Mouse (Mus musculus) kidney, adult 2 months (tissue): ENCODE measurements at regions not wholly inside any gene's neighbourhood (a gene's known extent, or its start where the extent isn't known, plus 50 kb on each side); places are given as distances from the start of the nearest gene placed in this dataset.
A peak's percentile ranks its signal among the peaks of the same experiment; 100 is the strongest.

Experiments used
- DNase-seq: peaks from one replicate; pipeline ENCODE4 v3.0.0; 2021
- H3K27ac ChIP-seq: fragments of 200-500 bp; 2 replicates; pipeline ENCODE4 v1.5.1; 2012; ENCODE audit warnings: low read depth, low read length, control low read depth, inconsistent platforms; ENCODE audit not compliant: insufficient read depth
- H3K27me3 ChIP-seq: fragments of 200-500 bp; replicated peaks from 2 replicates; pipeline ENCODE4 v1.6.1; 2012; ENCODE audit warnings: mild to moderate bottlenecking, moderate library complexity, low read length, inconsistent platforms; ENCODE audit not compliant: control insufficient read depth, insufficient read depth
- H3K36me3 ChIP-seq: fragments of 200-500 bp; 2 replicates; pipeline ENCODE4 v1.6.1; 2012; ENCODE audit warnings: mild to moderate bottlenecking, moderate library complexity, low read length, inconsistent platforms; ENCODE audit not compliant: control insufficient read depth, insufficient read depth
- H3K4me1 ChIP-seq: fragments of 200-500 bp; 2 replicates; pipeline ENCODE4 v1.6.1; 2011; ENCODE audit warnings: low read length; ENCODE audit not compliant: control insufficient read depth, insufficient read depth
- H3K4me3 ChIP-seq: fragments of 200-500 bp; 2 replicates; pipeline ENCODE4 v1.5.1; 2011; ENCODE audit warnings: mild to moderate bottlenecking, low read depth, low read length, control low read depth; ENCODE audit not compliant: insufficient read depth
- CTCF ChIP-seq: fragments of 200-500 bp; conservative IDR thresholded peaks from 2 replicates; pipeline ENCODE4 v1.5.1; 2011; ENCODE audit warnings: low read depth, mild to moderate bottlenecking, control low read depth, low read length, moderate library complexity, mixed read lengths; ENCODE audit not compliant: insufficient read depth, insufficient read length
- POLR2A ChIP-seq: fragments of 200-500 bp; IDR thresholded peaks from one replicate; pipeline ENCODE4 v1.6.1; 2011; ENCODE audit warnings: low read depth, low read length, control low read depth
- WGBS: fragments of 180-500 bp; shearing (Covaris S2); methylation state at CpG from one replicate; pipeline ENCODE4 v1.1.7; 2018; 5-methylcytosine and 5-hydroxymethylcytosine counted together

GRCm38 (mm10) chr12:39371480-39372245 lies 592.5 kb downstream of the Etv1 start:
- no peaks in the 10 kb centered on the region for H3K36me3 ChIP-seq

GRCm38 (mm10) chr12:39373721-39374120 lies 594.5 kb downstream of the Etv1 start:
- H3K36me3 ChIP-seq: no peaks in the 10 kb centered on the region
- H3K4me3 ChIP-seq: no peak overlapping the region
- 44% methylated on average over 1 of the region's 1 CpGs for WGBS
- H3K27me3 ChIP-seq: no peaks in the 10 kb centered on the region
- H3K4me1 ChIP-seq: no peaks in the 10 kb centered on the region
- no peak for TF ChIP-seq POLR2A
- no peak for TF ChIP-seq CTCF
- H3K27ac ChIP-seq: no peak overlapping the region
- peak; percentile 7 for DNase-seq

More at GRCm38 (mm10) chr12:39371480-39372245, 592.5 kb downstream of the Etv1 start:
- no peak overlapping the region for H3K4me3 ChIP-seq
- H3K4me1 ChIP-seq: no peaks in the 10 kb centered on the region
- DNase-seq: no peak
- TF ChIP-seq CTCF (no peak), POLR2A (no peak)
- H3K27me3 ChIP-seq: no peaks in the 10 kb centered on the region
- H3K27ac ChIP-seq: no peak overlapping the region
